Mouse (Mus musculus): ENCODE data around the gene Gm48551.

Gene Gm48551

DNA sequence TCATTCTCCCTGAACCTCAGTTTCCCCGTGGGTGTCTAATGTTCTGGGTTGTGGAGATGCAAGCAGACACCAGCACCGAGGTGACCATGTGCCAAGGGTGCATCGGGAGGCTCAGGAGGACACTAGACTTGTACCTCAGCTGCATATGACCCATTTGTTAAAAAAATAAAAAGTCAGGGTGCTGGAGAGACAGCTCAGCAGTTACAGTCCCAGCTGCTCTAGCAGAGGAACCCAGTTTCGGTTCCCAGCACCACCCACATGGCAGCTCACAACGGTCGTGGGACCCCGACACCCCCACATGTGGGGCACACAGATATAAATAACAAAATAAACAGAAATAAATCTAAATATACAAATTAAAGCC is 44.2 kb downstream of the Gm48551 start:
- DNase-seq (ENCODE audit: extremely low spot score, low read depth, low spot score) = no peak

DNA sequence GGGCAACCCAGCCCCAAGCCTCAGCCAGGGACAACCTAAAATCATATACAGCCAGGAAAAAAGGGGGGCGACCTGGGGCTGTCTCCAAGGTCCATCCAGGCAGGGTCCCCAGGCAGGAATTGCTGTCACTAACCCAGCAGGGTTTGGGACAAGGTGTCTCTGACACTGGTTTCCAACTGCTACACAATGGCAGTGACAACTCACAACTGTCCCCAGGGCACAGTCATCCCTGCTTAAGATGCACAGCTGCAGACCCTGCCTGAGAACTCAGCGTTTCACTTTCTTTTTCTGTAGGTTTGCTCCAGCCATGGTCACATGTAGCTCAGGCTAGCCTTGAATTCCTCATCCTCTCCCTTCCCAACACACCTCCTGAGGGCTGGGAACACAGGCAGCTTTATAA is 44.8 kb downstream of the Gm48551 start:
- no peak for DNase-seq (ENCODE audit: extremely low spot score, low read depth, low spot score)

DNA sequence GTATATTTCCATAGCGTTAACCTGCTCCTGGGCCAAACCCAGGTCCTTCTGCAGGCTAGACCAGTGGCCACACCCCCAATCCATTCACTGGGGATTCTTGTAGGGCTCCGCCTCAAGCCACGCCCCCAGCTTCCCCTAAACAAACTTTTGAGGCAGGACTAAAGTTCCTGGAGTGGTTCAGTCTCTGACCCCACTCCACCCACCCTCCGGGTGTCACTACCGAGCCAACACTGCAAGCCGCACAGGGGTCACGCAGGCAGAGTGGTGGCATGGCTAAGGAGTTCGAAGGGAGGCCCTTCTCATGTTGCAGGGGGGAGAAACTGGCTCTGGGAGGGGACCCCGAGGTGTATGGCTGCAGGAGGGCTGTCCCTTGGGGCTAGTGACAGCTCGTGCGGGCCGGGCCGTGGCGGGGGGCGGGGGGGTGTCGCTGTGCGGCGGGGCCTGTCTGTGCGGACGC is 45.4 kb downstream of the Gm48551 start:
- no peak for DNase-seq (ENCODE audit: extremely low spot score, low read depth, low spot score)

DNA sequence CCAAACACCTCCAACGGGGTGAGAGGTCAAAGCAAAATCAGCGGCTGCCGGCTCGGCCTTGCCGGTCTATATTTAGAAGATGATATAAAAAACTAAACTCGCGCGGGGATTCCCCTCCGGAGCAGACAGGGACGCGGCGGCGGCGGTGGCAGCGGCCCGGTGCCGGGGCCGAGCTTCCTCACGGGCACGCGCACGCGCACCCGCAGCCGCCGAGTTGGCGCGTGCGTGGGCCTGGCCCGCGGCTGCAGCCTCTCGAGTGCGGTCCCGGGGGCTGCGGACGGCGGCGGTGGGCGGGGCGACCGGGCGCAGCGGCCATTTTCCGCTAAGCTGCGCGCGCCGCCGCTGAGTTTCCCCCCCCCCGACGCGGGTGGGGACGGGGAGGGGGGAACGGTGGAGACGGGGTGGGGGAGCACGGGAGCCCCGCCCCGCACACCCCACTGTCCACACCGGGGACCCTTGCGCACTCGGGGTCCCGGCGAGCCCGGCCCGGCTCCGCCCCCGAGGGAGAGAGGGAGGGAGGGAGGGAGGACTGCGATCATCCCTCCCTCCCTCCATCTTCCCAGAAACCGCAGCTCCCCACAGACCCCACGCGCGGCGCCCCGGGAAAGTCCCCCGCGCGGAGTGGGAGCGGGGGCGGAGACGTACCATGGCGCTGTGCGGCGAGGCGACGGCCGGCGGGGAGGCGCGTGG is 46.0 kb downstream of the Gm48551 start:
- DNase-seq (ENCODE audit: extremely low spot score, low read depth, low spot score) = no peak

DNA sequence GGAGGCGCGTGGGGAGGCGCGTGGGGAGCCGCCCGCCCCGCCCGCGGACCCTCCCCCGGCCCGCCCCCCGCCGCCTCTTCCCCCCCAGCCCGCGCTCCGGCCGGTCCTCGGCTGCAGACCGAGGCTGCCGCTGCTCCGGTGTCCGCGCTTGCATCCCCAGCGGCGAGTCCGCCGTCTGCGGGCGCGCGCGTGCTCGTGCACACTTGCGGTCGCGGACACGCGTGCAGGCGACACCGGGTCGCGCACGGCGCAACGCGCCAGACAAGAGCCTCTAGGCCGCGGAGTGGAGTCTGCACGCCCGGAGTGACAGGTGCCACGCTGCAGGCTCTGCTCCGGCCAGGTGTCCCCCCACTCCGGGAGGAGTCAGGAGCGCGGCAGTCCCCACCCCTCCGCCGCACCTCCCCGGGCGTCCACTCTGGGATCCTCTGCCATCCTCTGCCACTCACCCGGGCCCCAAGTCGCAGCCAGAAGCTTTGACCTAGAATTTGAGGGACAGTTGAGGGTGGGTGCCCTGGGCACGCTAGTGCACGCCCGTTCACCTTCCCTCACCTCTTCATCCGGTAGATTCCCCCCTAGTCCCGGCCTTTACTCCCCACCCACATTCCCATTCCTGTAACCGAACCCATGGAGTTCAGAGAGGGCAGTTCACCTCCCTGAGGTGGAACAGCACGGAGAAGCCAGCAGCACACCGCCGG is 46.7 kb downstream of the Gm48551 start:
- DNase-seq (ENCODE audit: extremely low spot score, low read depth, low spot score) = no peak

DNA sequence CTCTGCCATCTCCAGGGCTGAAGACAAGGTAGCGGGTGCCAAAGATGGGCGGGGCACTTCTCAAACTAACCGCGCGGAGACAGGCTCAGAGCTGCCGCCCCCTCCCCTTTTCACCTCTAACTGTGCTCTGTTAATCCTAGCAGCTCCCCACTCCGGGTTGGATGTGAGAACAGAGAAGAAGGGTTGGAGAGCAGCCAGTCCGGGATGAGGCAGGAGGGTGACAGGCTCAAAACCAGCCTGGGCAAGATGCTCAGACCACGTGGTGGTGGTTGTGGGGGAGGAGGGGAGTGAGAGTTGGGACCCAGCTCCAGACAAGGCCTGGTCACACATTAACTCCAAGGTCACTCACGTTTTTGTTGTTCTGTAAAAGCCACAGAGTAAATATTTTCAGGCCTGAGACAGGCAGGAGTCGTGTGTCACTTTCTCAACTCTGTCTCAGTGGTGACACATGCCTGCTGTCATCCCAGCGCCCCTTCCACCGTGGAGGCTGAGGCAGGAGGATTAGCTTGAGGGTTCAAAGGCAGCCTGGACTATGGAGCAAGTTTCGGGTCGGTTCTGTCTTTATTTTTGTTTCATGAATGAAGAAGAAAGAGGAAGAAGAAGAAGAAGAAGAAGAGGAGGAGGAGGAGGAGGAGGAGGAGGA is 47.4 kb downstream of the Gm48551 start:
- DNase-seq (ENCODE audit: extremely low spot score, low read depth, low spot score) = no peak

DNA sequence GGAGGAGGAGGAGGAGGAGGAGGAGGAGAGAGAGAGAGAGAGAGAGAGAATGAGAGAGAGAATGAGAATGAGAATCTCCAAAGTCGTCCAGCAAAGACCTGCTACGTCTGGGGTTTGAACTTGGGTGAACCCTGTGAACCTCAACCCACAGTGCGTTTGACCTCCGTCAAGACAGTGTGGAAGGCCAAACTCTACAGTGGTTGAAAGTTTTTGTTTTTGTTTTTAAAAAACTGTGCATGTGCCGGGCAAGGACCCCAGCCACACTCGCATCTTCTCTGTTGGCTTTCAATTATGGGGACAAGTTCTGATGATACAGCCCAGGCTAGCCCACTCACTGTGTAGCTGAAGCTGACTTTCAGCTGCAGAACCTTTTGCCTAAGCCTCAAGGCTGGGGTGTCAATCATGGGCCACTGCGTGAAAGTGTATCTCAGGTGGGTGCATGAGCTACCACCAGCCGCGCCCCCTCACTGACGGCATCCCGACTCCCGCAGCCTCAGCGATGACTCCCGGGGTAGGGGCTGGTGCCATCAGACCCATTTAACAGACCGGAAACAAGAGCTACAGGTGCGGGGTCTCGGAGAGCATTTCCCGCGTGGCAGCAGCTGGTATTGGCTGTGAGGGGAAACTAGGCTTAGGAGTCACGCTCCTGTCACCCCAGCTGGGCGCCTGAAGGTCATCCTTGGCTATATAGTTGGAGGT is 48.1 kb downstream of the Gm48551 start:
- no peak for DNase-seq (ENCODE audit: extremely low spot score, low read depth, low spot score)

DNA sequence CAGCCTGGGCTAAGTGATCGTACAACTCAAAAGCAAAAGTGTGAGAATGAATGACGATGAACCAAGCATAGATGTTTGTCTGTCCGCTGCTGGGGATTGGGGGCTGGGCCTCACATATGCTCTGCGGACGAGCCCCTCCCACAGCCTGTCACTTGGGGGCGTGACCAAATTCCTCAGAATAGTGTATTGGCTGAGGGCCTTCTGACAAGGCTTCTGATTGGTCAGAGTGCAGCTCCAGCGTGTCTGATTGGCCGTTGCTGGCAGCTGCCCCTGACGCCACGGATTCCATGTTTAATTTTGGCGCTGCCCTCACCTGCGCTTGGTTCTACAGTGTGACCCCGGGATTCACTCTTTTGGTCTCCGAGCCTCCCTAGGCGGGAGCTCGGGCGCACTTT is 48.6 kb downstream of the Gm48551 start:
- DNase-seq (ENCODE audit: extremely low spot score, low read depth, low spot score) = peak; percentile 63

DNA sequence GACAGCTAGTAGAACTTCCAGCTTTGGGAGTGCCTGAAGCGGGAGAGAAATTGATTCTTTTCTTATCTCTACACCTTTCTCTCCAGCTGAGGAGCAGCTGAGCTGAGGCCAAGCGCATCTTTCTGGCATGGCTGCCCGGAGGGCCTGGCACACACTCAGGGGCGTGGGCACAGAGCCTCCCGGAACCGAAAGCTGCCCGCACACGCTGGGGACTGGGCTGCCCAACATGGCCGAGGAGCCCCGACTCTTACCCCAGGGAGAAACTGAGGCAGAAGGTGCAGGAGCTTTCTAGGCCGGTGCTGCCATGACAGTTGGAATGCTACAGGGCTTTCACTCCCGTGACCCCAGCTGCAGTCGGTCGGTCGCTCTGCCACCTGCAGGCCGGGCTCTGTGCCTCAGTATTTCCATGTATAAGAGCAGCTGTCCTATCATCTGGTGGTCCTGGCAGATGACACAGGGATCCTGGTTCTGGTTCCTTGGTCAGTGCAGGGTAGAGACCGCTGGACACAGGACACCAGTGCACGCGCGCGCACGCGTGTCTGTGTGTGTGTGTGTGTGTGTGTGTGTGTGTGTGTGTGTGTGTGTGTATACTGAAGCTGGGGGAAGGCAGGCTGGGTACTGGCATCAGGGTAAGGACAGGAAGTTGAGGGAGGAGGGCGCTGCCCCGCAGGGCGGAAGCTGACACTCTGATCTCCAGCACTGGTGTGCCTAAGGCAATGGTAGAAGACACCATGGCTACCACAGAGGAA is 49.4 kb downstream of the Gm48551 start:
- no peak for DNase-seq (ENCODE audit: extremely low spot score, low read depth, low spot score)

DNA sequence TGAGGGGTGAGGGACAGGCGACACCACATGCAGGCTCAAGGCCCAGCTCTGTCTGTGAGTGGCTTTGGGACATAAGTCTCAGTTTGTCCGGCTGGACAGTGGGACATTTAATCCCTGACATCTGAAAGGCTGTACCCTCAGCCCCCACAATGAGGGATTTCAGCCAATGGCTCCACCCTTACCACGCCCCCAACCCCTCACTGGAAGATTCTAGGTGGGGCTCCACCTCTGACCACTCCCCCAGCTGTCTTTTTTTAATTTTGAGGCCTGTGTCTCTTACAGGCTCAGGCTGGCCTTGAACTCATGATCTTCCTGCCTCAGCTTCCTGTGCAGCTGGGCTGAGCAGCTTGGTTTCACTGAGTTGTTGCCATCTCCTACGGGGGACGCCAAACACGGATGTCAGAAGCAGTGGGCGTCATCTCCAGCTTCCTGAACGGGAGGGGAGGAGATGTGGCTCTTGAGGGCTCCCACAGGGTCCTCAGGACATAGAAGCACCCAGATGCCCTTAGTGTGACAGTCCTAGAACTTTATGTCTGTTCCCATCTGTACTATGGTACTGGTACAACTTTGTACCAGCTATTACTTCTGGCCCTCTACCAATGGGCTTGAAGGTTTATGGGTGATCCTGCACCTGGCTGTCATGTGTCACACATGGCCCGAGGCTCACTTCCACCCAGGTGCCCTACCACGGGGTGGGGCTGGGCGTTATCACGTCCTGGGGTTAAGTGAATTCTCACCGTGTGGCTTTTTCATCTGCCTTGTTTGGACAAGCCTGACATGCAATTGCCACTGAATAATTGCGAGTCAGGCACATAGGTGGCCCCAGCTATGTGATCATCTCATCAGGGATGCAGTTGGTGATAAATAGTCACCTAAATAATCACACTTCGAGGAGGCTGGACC is 50.3 kb downstream of the Gm48551 start:
- DNase-seq (ENCODE audit: extremely low spot score, low read depth, low spot score) = no peak

DNA sequence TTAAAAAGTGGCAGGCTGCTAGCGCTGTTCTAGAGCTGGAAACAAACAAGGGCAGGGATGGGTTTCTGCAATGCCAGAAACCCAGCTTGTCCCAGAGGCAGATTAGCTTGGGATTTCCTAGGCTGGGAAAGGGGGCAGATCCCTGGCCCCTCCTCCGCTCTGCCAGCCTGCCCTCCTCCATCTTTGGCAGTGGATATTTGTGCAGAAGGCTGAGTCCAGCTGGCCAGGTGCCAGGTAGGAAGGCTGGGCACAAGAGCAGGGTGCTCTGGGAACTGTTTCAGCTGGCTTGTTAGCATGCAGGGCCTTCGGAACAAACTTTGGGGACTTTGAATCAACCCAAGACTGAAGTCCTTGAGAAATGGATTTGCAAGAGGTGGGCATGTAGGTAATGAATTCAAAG is 51.2 kb downstream of the Gm48551 start:
- DNase-seq (ENCODE audit: extremely low spot score, low read depth, low spot score) = no peak

DNA sequence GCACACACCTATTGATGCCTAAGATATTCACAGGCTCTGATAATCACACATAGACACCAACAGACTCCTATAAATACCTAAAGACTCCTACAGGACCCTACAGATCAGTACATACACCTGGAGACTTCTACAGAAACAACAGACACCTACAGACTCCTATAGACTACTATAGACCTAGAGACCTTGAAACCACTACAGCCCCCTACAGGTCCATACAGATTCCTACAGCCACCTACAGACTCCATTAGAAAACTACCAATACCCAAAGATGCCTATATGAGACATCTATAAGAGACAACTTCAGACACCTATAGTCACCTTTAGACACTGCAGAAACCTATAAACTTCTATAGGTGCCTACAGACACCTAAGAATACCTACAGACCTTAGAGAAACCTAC is 56.8 kb downstream of the Gm48551 start:
- DNase-seq (ENCODE audit: extremely low spot score, low read depth, low spot score) = no peak

Data from hindlimb bud, embryonic 11.5 days (tissue).